Mouse (Mus musculus) regulatory T cell (primary cell): ENCODE measurements around the gene Vmn2r10.

Experiments
- in situ Hi-C: fragments of 300-600 bp; cut with MboI, MseI; formaldehyde crosslinking; loops from one replicate; pipeline ENCODE4 v1.15.1; 2025; ENCODE audit warnings: high pct_unique_total_duplicates

Vmn2r10 gene

GRCm38 (mm10) chr5:109006427-109006826 is at the start of gene Vmn2r10:
Vmn2r10 (minus strand) TSS chr5:109006527.
- in situ Hi-C loops: loop anchor here (10.0 kb wide), 1 partner anchor 408 kb away; the partner anchor contains the start of gene Vmn2r17

GRCm38 (mm10) chr5:109055286-109055685 is 49.0 kb upstream of the Vmn2r10 start:
- in situ Hi-C loops: no loop called here

GRCm38 (mm10) chr5:109032591-109032990 is 26.3 kb upstream of the Vmn2r10 start:
- in situ Hi-C loops: no loop called here

GRCm38 (mm10) chr5:108988924-108989323 is 17.4 kb downstream of the Vmn2r10 start:
- in situ Hi-C loops: no loop called here
